Mouse (Mus musculus) testis, adult 2 months (tissue): ENCODE measurements around the gene Etl4.

Experiments used
- CTCF ChIP-seq: fragments of 200-500 bp; IDR thresholded peaks from 2 replicates; pipeline ENCODE4 v1.5.1; 2012; ENCODE audit warnings: low read depth, mild to moderate bottlenecking, inconsistent platforms, low read length, moderate library complexity; ENCODE audit not compliant: control insufficient read depth, insufficient read depth, insufficient replicate concordance
- POLR2A ChIP-seq: fragments of 200-500 bp; IDR thresholded peaks from 2 replicates; pipeline ENCODE4 v1.6.1; 2012; ENCODE audit warnings: low read depth, mild to moderate bottlenecking, inconsistent platforms, low read length, moderate library complexity; ENCODE audit not compliant: control insufficient read depth

- TF ChIP-seq CTCF (no peak), POLR2A (no peak)
These were observed 838.9 kb downstream of the Etl4 start for GRCm38 (mm10) chr2:20748481-20748880.
